Mouse (Mus musculus) thymus, postnatal 36 days (tissue): ENCODE results near the gene Apela.
"Not testable (repeated sequence)": the region's sequence is repeated elsewhere in the genome, so short reads cannot be mapped to it uniquely, and the experiment has no call there.

Source experiments
- DNase-seq, 2 experiments: peaks; one replicate each; pipeline ENCODE4 v3.0.0; 2022; ENCODE audit warnings: mixed read lengths in 2 of 2

Apela gene

GRCm38 (mm10) chr8:65018423-65018822, 18.7 kb downstream of the Apela start, which contains the start of the genes Trim61 and Trim60:
Trim61 (minus strand) TSS chr8:65018523.
Trim60 (minus strand) TSS chr8:65018584.
- no peak for DNase-seq

GRCm38 (mm10) chr8:65007616-65008015, 29.5 kb downstream of the Apela start:
- not testable (repeated sequence) for DNase-seq

- no peak for DNase-seq
These were observed 38.2 kb downstream of the Apela start for GRCm38 (mm10) chr8:64998806-64999365.

- DNase-seq, result no peak
These were observed 49.4 kb downstream of the Apela start, which contains the start of gene Trim75 for GRCm38 (mm10) chr8:64987731-64988130. Trim75 (minus strand) TSS chr8:64987831.

- no peak for DNase-seq
These were observed 53.8 kb downstream of the Apela start for GRCm38 (mm10) chr8:64983150-64983897.
